Mouse (Mus musculus): ENCODE measurements around the gene Glipr1. TPM values are rescaled to one million over a fixed set of nuclear protein-coding genes. Genes with fewer than 3 reads are reported as not detected.

Gene Glipr1
- polyA plus RNA-seq, 1 experiment, result 55.4 TPM

DNA sequence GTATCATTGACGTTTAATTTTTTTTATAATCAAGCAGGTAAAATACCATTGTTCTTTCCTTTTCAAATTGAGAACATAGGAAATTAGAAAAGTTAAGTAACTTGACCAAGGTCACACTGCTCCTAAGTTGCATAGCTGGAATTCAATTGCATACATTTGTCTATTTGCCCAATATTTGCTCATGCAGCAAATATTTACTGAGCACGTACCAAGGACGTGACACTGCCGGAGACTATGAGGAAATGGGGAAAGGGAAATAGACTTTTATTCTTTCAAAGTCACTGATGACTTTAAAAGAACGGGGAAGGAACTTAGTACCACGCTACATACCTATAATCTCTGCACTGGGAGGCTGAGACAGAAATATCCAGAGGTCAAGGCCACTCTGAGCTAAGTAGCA is 42.0 kb downstream of the Glipr1 start:
- no peak for DNase-seq (ENCODE audit: low spot score)

DNA sequence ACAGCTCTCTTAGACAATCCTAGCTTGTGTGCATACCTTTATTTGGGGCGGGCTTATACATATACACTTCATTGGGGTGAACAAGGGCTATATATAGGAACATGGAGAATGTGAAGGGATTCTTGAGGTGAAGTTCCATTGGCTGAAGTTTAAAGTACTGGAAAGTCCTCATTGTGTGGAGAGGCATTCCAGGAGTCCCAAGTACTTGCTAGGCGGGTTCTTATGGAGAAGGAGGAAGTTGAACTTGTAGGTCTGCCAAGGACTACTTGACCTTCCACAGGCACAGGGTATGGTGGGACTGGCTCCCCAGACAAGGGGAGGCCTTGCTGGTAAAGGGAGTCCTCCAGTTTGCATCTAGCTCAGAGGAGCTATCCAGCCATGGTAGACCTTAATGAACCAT is 43.1 kb downstream of the Glipr1 start:
- no peak for DNase-seq (ENCODE audit: low spot score)

DNA sequence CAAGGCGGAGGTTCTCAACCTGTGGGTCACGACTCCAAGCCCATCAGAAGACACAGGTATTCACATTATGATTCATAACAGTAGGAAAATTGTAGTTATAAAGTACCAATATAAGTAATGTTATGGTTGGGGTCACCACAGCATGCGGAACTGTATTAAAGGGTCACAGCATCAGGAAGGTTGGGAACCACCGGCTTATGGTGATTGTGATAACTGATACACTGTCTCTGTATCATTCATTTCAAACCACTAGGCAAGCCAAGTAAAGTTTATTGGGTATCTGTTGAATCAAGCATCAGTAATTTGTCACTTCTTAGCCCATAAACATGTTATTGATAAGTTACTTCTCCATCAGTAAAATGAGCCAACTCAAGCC is 44.4 kb downstream of the Glipr1 start:
- DNase-seq (ENCODE audit: low spot score), result no peak

DNA sequence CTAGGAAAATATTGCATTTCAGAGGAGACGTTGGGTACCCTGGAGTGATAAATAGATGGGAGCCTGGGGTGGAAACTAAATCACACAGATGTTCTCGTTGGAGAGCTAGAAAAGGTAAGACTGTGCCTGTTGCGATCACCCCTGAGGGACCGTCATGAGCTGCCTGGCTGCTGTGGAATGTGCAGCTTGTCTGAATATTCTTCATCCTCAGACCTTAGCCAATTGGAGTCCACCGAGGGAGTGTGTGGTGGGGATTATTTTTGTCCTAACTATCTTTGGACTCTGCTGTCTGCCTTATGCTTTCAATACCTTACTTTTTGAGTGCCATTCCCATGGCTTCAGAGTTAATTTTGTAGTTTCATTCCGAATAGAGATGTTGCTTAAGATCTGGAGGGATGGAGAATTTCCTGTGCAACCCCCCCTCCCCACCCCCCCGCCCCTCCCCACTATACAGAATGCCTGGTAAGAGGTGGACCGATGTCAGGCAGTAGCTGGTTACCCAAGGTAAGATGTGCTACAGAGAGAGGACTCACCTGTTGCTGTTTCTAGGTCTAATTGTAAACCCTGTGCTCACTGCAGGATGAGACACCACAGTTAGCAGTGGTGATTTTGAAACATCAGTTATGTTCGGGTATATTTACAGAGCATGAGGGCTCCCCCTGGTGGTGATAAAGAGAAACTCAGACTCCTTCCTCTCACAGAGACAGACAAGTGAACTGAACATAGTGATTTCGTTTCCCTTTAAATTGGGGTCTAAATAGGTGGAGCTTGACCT is 45.0 kb downstream of the Glipr1 start:
- DNase-seq (ENCODE audit: low spot score), result no peak

DNA sequence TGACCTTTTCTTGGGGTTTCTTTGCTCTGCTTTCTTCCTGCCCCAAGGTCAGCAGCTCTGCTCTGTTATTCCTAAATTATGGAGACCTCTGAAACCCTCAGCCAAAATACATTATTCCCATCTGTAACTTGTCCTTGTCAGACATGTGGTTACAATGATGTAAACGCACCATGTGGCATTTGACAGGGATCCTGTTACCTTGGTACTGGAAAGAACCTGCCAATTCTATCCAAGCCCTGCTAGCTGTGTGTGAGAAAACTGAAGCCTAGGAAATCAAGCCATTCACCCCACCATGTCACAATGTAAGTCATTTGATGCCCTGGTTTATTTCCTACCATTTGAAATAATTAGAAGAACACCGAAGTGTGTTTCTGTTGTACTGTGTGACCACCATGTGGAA is 46.6 kb downstream of the Glipr1 start:
- DNase-seq (ENCODE audit: low spot score), result no peak

DNA sequence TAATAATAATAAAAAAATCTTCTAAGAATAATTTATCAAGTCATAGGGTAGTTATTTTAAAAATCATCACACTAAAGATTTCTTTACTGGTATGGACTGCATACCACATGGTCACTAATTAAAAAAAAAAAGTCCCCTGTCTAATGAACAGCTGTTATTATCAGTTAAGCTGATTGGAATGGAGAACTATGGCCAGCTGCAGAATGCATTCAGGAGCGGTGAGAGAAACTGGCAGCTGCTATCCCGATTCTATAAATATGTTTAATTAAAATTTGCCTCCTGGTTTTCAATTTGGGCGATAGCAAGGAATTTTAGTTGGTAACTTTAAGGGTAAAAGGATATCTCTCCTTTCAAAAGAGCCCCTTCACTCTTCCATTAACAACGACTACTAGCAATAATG is 53.4 kb downstream of the Glipr1 start:
- DNase-seq (ENCODE audit: low spot score), result no peak

DNA sequence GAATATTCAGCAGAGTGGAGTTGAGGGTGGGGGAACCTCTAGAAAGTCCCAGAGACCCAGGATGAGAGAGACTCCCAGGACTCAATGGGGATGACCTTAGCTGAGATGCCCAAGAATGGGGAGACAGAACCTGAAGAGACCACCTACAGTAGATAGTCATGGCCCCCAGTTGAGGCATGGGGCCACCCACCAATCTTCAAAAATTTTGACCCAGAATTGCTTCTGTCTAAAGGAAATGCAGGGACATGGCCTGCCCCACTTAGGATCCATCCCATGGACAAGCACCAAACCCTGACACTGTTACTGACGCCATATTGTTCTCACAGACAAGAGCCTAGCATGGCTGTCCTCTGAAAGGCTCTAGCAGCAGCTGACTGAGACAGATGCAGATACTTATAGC is 54.4 kb downstream of the Glipr1 start:
- no peak for DNase-seq (ENCODE audit: low spot score)

DNA sequence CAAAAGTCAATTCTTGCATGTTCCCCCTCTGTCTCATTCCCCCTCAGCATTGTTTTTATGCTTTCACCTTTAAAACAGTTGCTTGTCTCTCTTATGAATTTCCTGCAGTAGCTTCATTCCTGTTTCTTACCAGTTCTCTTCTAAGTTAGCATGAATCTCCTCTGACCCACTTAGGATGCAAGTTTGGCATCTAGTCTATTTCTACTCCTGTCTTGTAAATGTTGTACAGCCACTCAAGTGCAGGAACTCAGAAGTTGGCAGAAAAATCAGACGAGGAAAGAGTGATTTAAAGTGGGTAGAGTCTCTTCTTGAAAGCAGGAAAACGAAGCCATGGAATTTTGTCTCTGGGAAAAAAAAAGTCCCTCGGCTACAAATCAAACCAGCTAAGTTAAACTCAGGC is 56.9 kb downstream of the Glipr1 start:
- no peak for DNase-seq (ENCODE audit: low spot score)

DNA sequence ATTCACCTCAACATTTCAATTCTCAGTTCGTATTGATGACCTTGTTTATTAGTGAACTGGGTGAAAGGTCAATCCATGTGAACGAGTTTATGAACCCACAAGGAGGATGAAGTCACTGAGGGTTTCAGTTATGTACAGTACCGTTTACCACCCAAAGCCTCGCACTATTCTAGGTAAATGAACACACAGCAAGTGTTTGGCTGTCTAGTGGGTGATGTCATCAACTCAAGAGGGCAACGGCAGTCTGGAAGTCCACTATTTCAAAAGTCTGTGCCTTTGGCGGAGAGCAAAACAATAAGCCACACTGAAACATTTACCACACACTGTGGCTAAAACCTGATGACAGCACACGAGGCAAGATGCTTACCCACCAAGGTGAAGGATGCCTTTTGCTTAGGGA is 59.4 kb downstream of the Glipr1 start:
- no peak for DNase-seq (ENCODE audit: low spot score)

DNA sequence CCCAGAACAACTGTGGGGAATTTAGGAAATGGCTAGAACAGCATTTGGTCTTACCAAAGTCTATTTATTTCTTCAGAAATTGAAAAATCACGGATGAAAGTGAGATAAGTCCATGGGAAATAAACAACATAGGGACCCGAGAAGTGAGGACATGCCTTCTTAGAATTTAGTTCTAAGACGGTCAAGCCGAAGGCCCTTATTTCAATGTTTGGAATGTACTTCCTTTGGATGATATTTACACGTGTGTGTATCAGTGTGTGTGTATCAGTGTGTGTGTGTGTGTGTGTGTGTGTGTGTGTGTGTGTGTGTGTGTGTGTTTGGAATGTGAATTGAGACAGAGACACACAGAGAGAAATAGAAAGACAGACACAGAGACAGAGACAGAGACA is 65.3 kb downstream of the Glipr1 start:
- DNase-seq (ENCODE audit: low spot score), result no peak

DNA sequence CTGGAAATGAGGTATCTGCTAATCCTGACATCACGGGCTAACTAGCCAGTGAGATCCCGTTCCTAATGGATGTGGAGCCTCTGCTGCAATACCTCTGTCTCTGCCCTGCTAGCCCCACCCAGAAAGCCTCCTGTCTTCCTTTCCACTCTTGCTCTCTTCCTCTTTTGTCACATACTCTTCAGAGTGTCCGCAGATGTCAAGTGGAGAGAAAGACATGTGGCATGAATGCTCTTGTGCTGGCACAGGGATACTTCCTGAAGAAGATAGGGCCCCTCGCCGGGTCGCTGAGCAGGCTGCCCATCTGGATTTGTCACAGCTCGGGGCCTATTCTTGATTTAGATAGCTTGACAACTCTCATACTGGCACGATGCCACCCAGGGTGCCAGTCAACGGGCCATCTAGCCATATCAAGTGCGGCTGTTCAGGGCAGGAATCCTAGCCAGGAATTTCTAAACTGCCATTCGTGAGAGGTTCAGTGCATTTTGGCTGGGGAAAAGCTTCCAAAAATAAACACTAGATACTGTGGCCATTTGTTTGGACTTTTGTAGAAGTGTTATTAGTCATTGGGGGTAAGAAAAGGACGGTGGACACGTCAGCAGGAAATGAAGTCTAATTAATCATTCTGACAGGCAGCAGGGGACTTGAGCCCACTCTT is 65.8 kb downstream of the Glipr1 start:
- no peak for DNase-seq (ENCODE audit: low spot score)

DNA sequence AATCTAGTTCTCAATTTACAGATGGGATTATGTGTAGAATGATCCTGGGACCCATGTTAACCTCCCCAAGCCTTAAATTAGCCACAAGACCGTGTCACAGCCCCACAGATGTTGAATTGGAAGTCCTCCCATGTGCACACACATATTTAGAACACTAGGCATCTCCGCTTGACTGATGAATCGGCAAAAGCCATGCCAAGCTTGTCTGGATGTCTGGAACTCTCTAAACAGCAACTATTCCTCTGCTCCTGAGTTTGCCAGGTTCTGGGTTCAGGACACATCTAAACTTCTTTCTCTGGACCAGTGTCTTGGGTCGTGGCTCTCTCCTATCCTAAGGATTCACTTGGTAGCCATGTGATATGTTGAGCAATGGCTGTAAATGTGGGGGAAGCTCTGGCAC is 66.4 kb downstream of the Glipr1 start:
- DNase-seq (ENCODE audit: low spot score), result no peak

Other genes starting within 250 kb of the Glipr1 start
- gene Krr1, start 30.0 kb downstream of the Glipr1 start, polyA plus RNA-seq (2012; rRNA removed), result 24.4 and 26.9 TPM in 2 replicates
- not detected in 2 replicates for gene Glipr1l1, start 57.6 kb upstream of the Glipr1 start, polyA plus RNA-seq (2012; rRNA removed)
- gene Glipr1l2, start 80.7 kb upstream of the Glipr1 start, polyA plus RNA-seq (2012; rRNA removed), result not detected in 2 replicates
- not detected in 2 replicates for gene Glipr1l3, start 157.7 kb upstream of the Glipr1 start, polyA plus RNA-seq (2012; rRNA removed)
- gene Caps2, start 161.0 kb upstream of the Glipr1 start, polyA plus RNA-seq (2012; rRNA removed), result 0.40 and 0.52 TPM in 2 replicates